Mouse (Mus musculus): Measurements from ENCODE around the gene Plau.

The Plau gene

DNA sequence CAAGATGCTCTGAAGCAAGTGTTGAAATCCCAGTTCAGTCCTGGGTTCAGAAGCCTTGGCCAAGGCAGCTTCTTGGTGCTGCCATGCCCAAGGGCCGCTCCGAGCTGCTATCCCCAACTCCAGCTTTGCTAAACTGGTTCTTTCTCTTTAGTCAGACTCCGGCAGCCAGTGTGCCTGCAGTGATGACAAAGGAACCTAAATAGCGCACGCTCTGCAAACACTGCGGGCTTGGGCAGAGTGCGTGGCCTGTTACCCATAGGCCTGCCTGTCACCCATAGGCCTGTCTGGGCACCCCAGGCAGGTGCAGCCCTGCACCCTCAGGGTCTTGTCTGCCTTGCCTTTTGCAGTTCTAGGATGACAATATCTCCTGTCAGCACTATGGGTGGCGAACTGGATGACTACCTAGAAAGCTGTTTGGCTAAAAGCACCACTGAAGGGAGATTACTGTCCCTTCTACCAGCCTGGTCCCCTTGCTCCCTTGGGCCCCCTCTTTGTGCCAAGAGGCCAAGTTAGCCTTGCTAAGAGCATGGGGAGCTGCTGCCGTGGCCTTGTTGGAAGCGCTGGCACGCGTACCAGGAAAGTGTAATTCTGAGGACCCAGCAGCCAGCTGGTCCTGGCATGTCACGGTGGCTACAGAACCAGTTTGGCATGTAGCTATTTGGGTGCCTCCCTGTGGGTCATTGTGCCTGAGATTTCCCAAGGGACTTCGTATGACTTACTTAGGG lies 30.2 kb upstream of the Plau start:
- peak; percentile 40 for DNase-seq

DNA sequence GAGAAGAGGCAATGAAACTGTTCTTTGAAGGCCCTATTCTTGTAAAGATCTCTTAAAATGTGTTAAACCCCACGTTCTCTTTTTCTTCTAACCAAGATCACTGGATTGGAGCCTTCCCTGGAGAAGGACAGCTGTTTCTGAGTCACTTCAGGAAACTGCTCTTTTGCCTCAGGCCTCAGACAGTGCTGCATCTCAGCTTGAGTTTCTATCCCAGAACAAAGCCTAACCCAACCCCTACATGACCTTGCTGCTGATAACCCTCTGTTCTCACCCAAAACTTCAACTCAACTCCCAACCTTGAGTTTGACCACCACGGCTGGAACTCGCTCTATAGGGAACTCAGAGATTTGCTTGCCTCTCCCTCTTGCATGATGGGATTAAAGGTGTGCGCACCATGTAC lies 27.1 kb upstream of the Plau start:
- DNase-seq, result no peak

DNA sequence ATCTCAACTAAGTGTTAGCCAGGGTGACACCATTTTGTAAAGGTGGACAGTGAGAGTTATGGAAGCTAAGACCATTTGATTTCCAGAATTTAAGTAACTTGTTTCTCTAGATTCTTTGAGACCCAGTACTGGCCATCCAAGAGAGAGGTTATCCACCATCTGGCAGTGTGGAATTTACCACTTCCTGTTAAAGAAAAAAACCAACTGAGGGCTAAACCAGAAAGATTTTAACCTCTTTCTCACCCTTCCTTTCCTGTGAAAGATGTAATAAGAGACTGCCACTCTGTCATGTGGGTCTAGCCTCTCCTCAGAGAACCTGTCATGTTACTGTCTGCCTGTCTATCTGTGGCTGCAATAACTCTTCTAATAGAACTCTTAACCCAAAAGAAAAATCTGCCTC lies 26.6 kb upstream of the Plau start:
- no peak for DNase-seq

DNA sequence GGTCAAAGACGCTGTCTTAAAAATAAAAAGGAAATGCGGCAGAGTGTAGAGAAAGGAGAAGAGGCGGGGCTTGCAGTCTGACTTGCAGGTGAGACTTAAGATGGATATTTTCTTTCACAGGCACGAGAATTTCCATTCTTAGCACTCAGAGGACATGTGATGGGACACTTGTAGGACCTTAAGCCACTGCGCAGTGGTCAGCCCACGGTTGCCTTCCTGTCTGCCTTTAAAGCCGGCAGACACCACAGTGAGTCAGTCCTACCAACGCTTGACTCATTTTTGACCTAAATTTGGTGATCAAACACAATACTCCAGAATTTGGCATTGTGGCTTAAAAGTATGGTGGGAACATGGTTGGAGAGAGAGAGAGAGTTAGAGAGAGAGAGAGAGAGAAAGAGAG lies 25.2 kb upstream of the Plau start:
- no peak for DNase-seq

DNA sequence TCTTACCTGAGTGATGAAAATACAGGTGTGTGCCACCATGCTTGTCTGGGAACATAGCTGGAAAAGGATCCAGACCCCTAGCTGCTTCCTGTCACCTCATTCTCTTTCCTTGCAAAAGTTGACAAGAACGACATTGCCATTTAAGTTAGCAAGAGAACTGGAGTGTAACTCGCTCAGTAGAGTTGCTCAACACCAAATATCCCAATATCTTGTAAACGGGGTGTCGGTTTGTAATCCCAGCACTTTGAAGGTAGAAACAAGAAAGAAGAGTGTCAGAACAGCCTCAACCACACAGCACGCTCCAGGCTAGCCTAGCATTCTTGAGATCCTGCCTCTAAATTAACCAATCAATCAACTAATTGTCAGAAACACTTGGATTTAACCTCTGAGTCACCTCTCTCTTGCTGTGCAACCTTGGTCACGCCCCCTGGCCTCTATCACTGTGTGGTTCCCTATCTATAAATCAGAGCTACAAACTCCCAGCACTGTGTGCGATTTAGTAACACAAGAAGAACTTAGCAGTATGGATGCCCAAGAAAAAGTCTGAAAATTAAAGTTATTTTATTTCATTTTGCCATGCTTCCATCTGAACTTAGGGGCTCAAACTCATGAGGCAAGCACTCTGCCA lies 24.6 kb upstream of the Plau start:
- no peak for DNase-seq

DNA sequence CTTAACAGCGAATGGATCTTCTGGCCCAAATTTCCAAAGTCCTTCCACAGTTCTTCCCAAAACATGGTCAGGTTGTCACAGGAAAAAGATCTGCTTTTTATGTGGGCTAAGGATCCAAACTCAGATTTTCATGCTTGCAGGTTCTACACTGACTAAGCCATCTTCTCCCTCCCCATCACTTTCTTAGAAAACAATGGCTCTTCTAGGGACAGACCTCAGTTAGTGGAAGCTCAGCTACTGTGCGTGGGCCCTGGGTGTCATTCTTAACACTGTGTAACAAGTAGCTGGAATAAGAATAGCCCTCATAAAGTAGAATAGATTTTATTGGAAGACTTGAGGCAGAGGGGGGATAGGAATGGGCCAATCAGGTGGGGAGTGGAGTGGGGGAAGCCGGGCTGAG lies 21.0 kb upstream of the Plau start:
- DNase-seq, result no peak

DNA sequence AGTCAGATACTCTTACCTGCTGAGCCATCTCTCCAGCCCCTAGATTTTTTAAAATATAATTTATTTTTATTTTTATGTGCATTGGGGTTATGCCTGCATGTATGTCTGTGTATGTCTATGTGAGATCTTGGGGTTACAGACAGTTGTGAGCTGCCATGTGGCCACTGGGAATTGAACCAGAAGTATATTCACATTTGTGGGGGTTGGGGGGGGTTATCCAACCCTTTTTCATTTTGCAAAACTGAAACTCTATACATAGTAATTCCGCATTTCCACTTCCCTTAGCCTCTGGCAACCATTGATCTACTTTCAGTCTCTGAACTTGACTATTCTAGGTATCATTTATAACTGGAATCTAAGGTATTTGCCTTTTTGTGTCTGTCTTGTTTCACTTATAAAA lies 11.9 kb upstream of the Plau start:
- DNase-seq, result no peak

DNA sequence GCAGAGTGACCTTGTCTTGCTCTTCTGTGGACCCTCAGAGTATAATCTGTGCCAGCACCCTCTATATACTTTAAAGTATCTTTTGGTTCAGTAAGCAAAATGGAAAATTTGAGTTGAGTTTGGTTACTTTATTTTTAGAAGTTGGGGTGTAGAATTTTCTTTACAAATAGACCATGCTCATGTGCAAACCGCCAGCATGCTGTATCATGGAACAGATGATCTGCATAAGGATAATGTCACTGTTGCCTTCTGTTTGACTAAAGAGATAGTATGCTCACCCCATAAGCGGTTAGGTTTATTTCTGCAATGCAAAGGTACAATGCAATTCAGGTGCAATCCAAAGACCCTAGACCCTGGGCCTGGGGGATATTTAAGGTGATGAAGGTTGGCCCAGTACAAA lies 10.9 kb upstream of the Plau start:
- no peak for DNase-seq

DNA sequence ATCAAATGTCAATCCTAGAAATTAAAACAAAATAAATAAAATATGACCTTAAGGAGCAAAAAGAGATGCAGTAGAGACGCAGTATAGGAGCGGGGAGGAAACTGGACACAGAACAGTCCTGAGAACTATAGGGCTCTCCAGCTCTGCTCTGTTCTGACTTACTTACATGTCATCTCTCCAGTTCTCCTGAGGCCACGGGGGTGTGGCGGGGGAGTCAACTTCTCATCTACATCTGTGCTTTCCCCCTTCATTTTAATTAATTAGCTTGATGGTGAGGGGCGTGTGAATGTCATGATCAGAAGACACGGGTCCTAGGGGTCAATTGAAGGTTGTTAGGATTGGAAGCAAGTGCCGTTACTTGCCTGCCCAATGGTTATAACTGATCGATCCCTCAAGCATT lies 9.4 kb upstream of the Plau start:
- DNase-seq, result no peak

DNA sequence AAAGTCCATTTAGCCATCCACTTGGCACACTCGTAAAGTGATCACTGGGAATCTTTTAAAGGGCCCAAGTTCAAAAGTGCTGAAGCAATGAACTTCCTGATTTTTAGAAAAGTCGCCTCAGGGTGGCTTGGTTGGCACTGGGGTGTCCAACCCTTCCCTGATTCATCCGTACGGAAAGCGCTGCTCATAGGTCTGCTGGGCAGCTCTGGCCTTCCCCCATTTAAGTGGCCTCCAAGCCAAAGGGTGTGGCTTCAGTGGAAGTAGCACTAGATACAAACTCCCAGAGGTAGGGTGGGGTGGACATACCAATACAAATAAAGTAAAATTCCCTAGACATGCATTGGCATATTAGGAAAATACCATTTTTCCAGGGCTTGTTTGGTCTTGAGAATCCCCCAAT lies 9.0 kb upstream of the Plau start:
- DNase-seq, result no peak

DNA sequence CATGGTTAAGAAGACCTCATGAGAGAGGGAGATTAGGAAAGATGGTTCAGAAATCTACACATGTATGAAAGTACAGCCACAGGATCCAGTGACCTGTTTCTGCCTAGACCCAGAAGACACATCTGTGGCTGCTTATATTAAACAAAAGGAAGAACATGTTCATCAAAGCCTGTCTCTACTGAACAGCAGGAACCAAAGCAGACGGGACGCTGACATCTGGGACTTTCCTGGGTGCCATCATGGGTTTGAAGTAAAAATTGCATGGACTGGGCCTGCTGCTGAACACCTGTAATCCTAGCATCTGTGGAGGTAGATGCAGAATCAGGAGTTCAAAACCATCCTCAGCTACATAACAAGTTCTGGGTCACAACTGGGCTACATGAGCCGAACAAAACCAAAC lies 7.9 kb upstream of the Plau start:
- DNase-seq, result no peak

DNA sequence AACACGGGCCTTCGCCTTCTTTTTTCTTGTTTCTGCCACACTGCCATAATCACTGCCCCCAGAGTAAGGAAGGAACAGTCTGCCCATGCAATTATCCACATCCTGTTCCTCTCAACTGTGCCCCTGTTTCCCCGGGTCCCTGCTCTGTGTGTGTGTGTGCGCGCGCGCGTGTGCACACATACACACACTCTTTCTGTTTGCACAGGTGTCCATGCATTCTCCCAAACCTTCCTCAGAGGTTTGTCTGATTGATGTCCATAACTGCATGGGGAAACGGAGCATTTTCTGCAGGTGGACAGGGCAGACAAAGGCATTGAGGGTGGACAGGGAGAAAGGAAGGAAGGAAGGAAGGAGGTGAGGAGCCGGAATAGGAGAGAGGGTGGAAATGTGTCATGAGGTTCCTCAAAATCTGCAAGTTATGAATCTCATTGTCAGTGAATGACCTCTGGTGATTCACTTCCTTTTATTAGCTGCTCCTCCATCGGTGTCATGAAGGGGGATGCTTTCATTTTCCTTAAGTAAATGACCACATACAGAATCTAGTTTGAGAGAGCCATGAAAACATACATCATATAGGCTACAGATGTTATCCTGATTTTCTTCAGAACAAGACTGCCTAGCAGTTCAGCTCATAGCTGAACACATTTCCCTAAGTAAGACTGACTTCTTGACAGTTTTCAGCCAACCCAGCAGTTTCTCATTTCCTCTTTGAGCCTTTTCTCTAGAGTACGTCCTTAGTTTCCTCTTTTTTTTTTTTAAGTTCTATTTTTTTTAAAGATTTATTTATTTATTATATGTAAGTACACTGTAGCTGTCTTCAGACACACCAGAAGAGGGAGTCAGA lies 6.7 kb upstream of the Plau start:
- no peak for DNase-seq

DNA sequence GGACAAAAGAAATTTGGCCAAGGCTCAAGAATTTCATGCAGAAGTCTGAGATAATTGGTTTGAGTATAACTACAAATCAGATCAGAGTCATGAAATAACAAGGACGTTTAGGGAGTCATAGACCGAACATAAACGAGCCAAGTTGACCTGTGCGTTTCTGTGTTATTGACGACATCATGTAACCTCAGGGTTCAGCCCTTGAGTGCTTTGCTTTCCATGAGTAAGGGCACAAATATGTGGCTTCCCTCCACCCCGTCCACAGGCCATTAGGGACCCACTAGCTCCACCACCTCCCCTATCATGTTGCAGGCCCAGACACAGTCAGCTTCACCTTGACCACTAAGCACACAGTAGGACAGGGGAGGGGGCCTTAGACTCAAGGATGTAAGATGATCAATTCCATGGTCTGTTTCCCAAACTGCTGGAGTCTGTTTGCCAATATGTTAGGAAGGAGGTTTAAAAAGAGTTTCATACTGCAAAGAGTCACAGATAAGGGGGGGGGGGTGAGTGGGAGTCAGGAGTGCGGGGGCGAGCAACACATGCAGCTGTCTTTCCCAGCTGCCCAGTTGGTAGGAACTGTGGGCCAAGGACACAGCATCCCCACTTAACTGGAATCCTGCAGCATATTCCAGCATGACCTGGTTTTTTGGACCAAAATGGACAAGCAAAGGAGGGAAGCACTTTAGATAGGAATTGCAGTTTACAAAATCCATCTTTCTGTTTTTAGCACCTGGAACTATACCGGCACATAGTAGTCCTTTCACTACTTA lies 5.1 kb upstream of the Plau start:
- no peak for DNase-seq

DNA sequence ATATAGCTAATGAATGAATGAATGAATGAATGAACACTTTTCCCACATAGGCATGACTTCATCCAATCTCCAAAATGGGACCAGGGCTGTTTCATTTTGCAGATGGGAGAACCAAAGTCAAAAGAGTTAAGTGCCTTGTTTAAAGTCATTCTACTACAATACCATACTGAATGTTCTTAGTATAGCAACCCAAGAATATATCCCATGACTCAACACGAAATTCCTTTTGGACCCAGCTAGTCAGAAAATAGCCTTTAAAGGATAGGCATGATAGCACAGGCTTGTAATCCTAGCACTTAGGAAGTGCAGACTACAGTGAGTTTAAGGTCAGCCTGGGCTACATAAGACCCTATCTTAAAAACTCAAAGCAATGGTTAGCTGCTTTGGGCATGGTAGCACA lies 4.5 kb upstream of the Plau start:
- DNase-seq, result no peak

DNA sequence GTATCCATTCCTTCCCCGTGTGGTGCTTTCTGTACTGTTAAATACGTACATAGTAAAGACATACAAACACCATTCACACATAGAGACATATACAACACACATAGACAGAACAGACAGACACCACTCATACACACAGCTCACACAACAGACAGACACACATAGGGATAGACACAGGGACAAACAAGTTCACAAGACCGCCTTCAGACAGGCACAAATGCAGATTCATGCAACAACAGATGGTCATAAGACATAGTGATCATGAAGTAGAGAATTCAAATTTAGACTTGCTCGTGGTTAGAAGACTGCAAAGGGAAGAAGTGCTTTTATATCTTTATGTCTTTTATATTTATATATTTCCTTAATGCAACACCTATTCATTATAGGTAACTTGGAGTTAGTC lies 2.9 kb upstream of the Plau start:
- no peak for DNase-seq

DNA sequence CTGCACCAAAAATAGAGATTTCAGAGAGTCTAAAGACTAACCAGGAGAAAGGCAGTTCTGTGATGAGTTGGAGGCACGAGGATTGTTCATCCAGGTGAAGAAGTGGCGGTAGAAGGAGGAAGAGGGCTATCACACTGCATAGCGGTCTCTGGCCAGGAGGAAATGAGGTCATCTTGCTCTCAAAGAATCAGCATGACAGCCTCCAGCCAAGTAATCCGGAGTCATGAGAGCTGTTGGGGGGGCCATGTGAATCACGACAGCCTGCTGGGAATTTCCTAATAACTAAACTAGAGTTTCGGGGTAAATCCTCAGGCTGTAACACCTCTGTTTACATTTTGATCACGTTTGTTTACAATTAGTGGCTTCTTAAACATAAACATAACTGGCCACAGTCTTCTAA lies 2.3 kb upstream of the Plau start:
- no peak for DNase-seq

DNA sequence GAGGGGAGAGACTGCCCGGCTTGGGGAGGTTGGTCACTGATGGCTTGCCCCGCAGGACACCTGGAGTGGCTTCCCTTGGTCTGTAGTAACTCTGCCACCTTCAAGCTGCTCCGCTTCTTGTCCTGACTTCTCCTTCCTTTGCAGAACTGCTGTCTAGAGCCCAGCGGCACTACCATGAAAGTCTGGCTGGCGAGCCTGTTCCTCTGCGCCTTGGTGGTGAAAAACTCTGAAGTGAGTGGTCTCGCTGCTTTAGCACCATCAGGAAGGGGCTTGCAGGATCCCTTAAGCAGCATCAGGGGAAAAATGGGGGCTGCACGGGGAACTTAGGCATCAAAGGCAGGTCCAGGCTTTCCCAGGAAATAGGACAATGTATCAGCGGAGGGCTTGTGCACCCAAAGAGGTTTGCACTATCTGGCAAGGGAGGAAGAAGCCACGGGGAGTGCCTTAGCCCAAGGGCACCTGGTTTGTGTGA lies 481 bp downstream of the Plau start:
- no peak for DNase-seq

DNA sequence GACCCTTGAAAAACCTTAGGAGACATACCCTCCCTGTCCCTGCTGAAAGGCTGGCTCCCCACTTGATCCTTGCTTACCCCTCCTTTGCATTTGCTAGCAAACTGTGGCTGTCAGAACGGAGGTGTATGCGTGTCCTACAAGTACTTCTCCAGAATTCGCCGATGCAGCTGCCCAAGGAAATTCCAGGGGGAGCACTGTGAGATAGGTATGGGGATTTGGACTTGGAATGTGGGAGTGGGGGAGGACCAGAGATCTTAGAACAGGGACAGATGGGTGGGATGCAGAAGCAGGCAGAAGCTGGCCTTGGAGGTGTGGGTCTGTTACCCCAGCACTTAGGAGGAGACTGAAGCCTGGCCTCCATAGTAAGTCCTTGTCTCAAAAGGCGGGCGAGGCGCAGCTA lies 1.2 kb downstream of the Plau start:
- peak; percentile 35 for DNase-seq

DNA sequence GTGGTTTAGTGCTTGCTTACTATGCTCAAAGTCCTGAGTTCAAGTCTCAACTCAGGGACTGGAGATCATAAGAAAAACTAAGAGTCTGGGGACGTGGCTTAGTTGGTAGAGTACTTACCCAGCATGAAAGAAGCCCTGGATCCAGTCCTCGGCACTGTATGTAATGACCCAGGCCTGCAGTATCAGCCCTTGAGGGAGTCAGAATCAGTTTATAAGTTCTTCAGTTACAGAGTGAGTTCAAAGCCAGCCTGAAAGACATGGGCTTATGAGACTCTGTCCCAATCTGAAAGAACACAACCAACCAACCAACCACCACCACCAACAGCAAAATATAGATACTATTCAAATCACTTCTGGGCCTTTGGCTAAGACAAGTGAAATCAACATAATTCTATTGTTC lies 5.1 kb downstream of the Plau start:
- DNase-seq, result no peak

DNA sequence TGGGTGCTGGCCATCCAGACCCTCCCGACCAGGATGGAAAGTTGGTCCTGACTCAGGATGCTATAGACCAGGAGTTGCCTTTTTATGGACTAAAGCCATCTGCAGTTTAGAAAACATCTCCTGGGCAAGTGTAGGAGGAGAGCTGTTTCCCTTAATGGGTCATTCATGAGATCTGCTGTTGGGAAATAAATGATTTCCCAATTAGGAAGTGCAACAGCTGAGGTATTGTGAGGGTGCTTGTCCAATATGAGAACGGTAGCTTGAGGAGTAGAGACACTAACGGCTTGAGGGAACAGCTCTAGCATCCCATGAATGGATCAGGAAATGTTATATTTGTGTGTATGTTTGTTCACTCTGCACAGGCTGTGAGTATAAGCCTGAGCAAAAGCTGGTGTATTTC lies 6.2 kb downstream of the Plau start:
- DNase-seq, result peak; percentile 34

DNA sequence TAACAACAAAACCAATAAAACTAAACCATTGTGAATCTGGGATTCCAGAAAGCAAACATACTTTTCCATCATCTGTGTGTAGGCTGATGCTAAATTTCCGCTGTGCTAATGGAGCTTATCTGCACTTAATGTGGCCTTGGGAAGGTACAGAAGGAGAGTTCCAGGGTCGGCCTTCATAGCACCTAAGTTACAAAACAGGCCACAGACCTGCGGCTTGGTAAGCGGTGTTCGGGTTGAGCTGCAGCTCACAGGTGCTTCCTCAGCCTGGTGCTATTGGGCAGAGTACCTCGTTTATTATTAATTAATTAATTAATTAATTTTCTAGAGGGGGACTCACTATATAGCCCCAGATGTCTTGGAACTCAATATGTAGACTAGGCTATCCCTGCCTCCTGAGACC lies 7.7 kb downstream of the Plau start:
- DNase-seq, result peak; percentile 29

DNA sequence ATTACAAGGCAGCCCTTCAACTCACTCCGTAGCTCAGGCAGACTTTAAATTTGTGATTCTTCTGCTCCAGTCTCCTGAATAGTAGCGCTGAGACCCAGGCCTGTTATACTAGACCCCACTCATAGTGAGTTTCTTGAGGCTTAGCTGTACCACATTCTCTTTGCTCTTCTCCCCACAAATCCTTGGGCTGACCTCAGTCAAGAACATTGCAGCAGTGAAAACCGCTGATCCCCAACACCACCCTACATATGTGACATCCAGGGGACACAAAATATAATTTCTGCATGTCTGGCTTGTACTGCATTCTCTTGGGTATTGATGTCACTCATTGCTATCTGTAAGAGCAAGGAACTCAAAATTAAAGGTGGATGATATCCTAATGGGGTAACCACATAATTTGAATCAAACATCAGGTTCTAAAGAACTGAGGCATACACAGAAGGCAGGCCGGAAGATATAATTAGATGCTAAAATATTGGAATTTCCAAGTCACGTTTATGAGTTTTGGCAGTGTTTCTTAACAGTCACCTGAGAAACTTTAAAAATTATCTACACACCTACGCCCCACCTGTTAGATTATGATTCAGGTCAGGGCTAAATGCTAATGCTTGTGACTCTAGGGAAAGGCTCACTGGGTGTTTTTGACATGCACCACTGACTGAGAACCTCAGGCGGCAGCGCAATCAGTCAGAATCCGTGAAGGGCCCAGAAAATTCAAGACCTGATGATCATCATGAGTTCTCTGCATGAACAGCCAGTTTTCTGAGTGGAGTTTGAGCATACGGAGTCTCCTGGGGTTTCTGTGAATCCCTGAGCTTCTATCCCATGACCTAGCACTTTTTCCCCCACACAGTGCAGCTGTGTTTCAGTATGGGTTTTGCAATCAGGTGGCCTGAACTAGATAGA lies 8.5 kb downstream of the Plau start:
- DNase-seq, result peak; percentile 58
